ENCODE assay signal across 10 mouse cellular contexts in genomic region chr8:84771000-84771687, GRCm38 (mm10). TPM values are rescaled to one million over a fixed set of nuclear protein-coding genes. Genes with fewer than 3 reads are reported as not detected.
DNase-seq lines count a peak whose midpoint lies in the region; ATAC-seq and TF ChIP-seq lines count a peak whose summit lies in the region.
"Had no signal": no experiment of that assay in that cellular context is flagged by ENCODE, and none has a peak within 500 bp of the region (broad histone marks: within the 10 kb centered on the region; RNA-seq: fewer than 3 reads in every experiment).

No protein-coding gene starts in this region.

- 26% methylated on average over 5 of the region's 5 CpGs for WGBS in liver, adult 2 months
- 43% methylated on average over 5 of the region's 5 CpGs for WGBS in liver, postnatal 0 days (ENCODE audit: insufficient replicate concordance)
- 19% methylated on average over 5 of the region's 5 CpGs for WGBS in forebrain, embryonic 13.5 days
- 25% methylated on average over 5 of the region's 5 CpGs for whole genome bisulfite sequencing in neural tube, embryonic 14.5 days

- TF ChIP-seq EP300 in liver, postnatal 0 days (IDR thresholded peaks at IDR 0.05; ENCODE audit: low read depth): no peak

- peak; percentile 44 to 57 for DNase-seq in cerebellum, postnatal 10 days
- DNase-seq in cerebellum, adult 18-20 months: no peak
- DNase-seq in liver, adult 2 months (ENCODE audit: extremely low read depth, low read depth, low spot score): no peak
- no peak for DNase-seq in liver, postnatal 0 days
- DNase-seq in ovary, postnatal 36 days (ENCODE audit: low spot score): no peak
- DNase-seq in left cerebral cortex, adult 18-20 months (ENCODE audit: low spot score in 2 of 2): no peak
- DNase-seq: adrenal gland, postnatal 10 days had no signal

- ATAC-seq in liver, postnatal 0 days: no peak
- ATAC-seq in forebrain, embryonic 13.5 days: no peak
- no peak for ATAC-seq in neural tube, embryonic 14.5 days (ENCODE audit: low read depth)

- H3K9ac ChIP-seq in liver, adult 2 months (ENCODE audit: low read depth, low read length): peak overlapping the region; percentile 58
- H3K9ac ChIP-seq in liver, postnatal 0 days (replicated peaks): no peak overlapping the region
- peak overlapping the region; percentile 79 for H3K9ac ChIP-seq in forebrain, embryonic 13.5 days
- 0 out of 2 replicates have a peak overlapping the region, but pooled peaks have one; percentile 28 for H3K9ac ChIP-seq in neural tube, embryonic 14.5 days (replicated peaks; ENCODE audit: low read depth, low read length)

- H3K4me3 ChIP-seq in liver, adult 2 months (ENCODE audit: insufficient read depth, low read depth, low read length): no peak overlapping the region
- no peak overlapping the region for H3K4me3 ChIP-seq in liver, postnatal 0 days (ENCODE audit: low read depth, low read length)
- peak overlapping the region; percentile 45 for H3K4me3 ChIP-seq in forebrain, embryonic 13.5 days
- H3K4me3 ChIP-seq in neural tube, embryonic 14.5 days (ENCODE audit: low read depth, low read length): peak overlapping the region; percentile 27

- H3K9me3 ChIP-seq in liver, postnatal 0 days (ENCODE audit: low read length): no peaks in the 10 kb centered on the region
- no peaks in the 10 kb centered on the region for H3K9me3 ChIP-seq in forebrain, embryonic 13.5 days (replicated peaks)
- no peaks in the 10 kb centered on the region for H3K9me3 ChIP-seq in neural tube, embryonic 14.5 days (ENCODE audit: control insufficient read depth, low read length)
- H3K9me3 ChIP-seq: heart, embryonic 15.5 days had no signal

- no peak overlapping the region for H3K4me2 ChIP-seq in liver, postnatal 0 days (ENCODE audit: low read depth, low read length)
- H3K4me2 ChIP-seq in forebrain, embryonic 13.5 days: peak overlapping the region; percentile 64
- H3K4me2 ChIP-seq in neural tube, embryonic 14.5 days (ENCODE audit: low read depth, low read length): peak overlapping the region; percentile 47

- no peaks in the 10 kb centered on the region for H3K27me3 ChIP-seq in liver, adult 2 months (ENCODE audit: control insufficient read depth, insufficient read depth, low read length)
- peaks cover 43% of the 10 kb centered on the region for H3K27me3 ChIP-seq in liver, postnatal 0 days (ENCODE audit: insufficient read depth, low read length)
- H3K27me3 ChIP-seq in forebrain, embryonic 13.5 days: peaks cover 73% of the 10 kb centered on the region
- peaks cover 22% of the 10 kb centered on the region for H3K27me3 ChIP-seq in neural tube, embryonic 14.5 days (ENCODE audit: control insufficient read depth, insufficient read depth, low read length)

- H3K79me2 ChIP-seq in liver, adult 2 months (ENCODE audit: control insufficient read depth, insufficient read depth, low read length): peaks cover 35% of the 10 kb centered on the region

- H3K36me3 ChIP-seq in liver, adult 2 months (ENCODE audit: control insufficient read depth, insufficient read depth, low read length): no peaks in the 10 kb centered on the region
- no peaks in the 10 kb centered on the region for H3K36me3 ChIP-seq in liver, postnatal 0 days (replicated peaks; ENCODE audit: insufficient read depth, low read length)
- peaks cover 40% of the 10 kb centered on the region for H3K36me3 ChIP-seq in forebrain, embryonic 13.5 days (ENCODE audit: poor library complexity, severe bottlenecking)
- no peaks in the 10 kb centered on the region for H3K36me3 ChIP-seq in neural tube, embryonic 14.5 days (ENCODE audit: control insufficient read depth, insufficient read depth, low read length)
- H3K36me3 ChIP-seq: heart, embryonic 15.5 days had no signal

- no peak for TF ChIP-seq POLR2A in liver, adult 2 months (IDR thresholded peaks at IDR 0.05; ENCODE audit: extremely low read depth, insufficient read depth, low read length)

- peaks cover 44% of the 10 kb centered on the region for H3K4me1 ChIP-seq in liver, adult 2 months (ENCODE audit: control insufficient read depth, insufficient read depth, low read length)
- H3K4me1 ChIP-seq in liver, postnatal 0 days (ENCODE audit: insufficient read depth): peaks cover 9% of the 10 kb centered on the region
- peaks cover 83% of the 10 kb centered on the region for H3K4me1 ChIP-seq in forebrain, embryonic 13.5 days
- H3K4me1 ChIP-seq in neural tube, embryonic 14.5 days (ENCODE audit: control insufficient read depth, insufficient read depth, low read length): peaks cover 17% of the 10 kb centered on the region; the same call in 1 of the 2 replicates

- TF ChIP-seq CTCF in liver, adult 2 months (IDR thresholded peaks at IDR 0.05; ENCODE audit: low read depth, low read length): no peak
- no peak for TF ChIP-seq CTCF in liver, postnatal 0 days (IDR thresholded peaks at IDR 0.05; ENCODE audit: low read depth)

- peak overlapping the region; percentile 96 for H3K27ac ChIP-seq in liver, adult 2 months (replicated peaks; ENCODE audit: insufficient read depth, low read depth, low read length)
- no peak overlapping the region for H3K27ac ChIP-seq in liver, postnatal 0 days (ENCODE audit: low read depth)
- H3K27ac ChIP-seq in forebrain, embryonic 13.5 days: peak overlapping the region; percentile 97
- peak overlapping the region; percentile 48 for H3K27ac ChIP-seq in neural tube, embryonic 14.5 days (ENCODE audit: low read depth, low read length)
- H3K27ac ChIP-seq: heart, embryonic 15.5 days had no signal

RNA-seq across cellular contexts. Expression of gene Nfix, which starts 29.0 kb away (rescaled TPM):
- 20.7 and 27.5 TPM in 2 replicates for total RNA-seq in liver, adult 2 months (2014; rRNA removed)
- polyA plus RNA-seq in liver, adult 2 months (2012; rRNA removed): 32.9 and 34.4 TPM in 2 replicates
- polyA plus RNA-seq in liver, postnatal 0 days (2015; fragmentation: Nextera tagmentation; extraction: Ambion mirVana): 4.7 and 5.4 TPM in 2 replicates
- 127 and 145 TPM in 2 replicates for polyA plus RNA-seq in forebrain, embryonic 13.5 days (2015; fragmentation: Nextera tagmentation; extraction: Ambion mirVana)
- polyA plus RNA-seq in neural tube, embryonic 14.5 days (2014; fragmentation: Nextera tagmentation; extraction: Ambion mirVana): 68.2 and 91.5 TPM in 2 replicates
- 100 to 1,000 TPM; 291 to 300 TPM for total RNA-seq in left cerebral cortex, adult 18-20 months (2021)

RNA-seq across cellular contexts. Expression of gene G430095P16Rik, which starts 48.3 kb away (rescaled TPM):
- not detected in 2 replicates for total RNA-seq in liver, adult 2 months (2014; rRNA removed)
- 0.19 TPM in 1 of 2 replicates, not detected in the other for polyA plus RNA-seq in liver, adult 2 months (2012; rRNA removed)
- polyA plus RNA-seq in liver, postnatal 0 days (2015; fragmentation: Nextera tagmentation; extraction: Ambion mirVana): 4.8 and 6.3 TPM in 2 replicates
- 3.7 and 3.8 TPM in 2 replicates for polyA plus RNA-seq in forebrain, embryonic 13.5 days (2015; fragmentation: Nextera tagmentation; extraction: Ambion mirVana)
- polyA plus RNA-seq in neural tube, embryonic 14.5 days (2014; fragmentation: Nextera tagmentation; extraction: Ambion mirVana): 0.76 and 1.8 TPM in 2 replicates
- not detected for total RNA-seq in left cerebral cortex, adult 18-20 months (2021)

RNA-seq across cellular contexts. Expression of gene Dand5, which starts 51.5 kb away (rescaled TPM):
- 0.94 and 1.8 TPM in 2 replicates for total RNA-seq in liver, adult 2 months (2014; rRNA removed)
- 2.0 and 2.6 TPM in 2 replicates for polyA plus RNA-seq in liver, adult 2 months (2012; rRNA removed)
- 2.4 and 2.5 TPM in 2 replicates for polyA plus RNA-seq in liver, postnatal 0 days (2015; fragmentation: Nextera tagmentation; extraction: Ambion mirVana)
- 7.3 and 8.2 TPM in 2 replicates for polyA plus RNA-seq in forebrain, embryonic 13.5 days (2015; fragmentation: Nextera tagmentation; extraction: Ambion mirVana)
- 12.3 and 16.9 TPM in 2 replicates for polyA plus RNA-seq in neural tube, embryonic 14.5 days (2014; fragmentation: Nextera tagmentation; extraction: Ambion mirVana)
- total RNA-seq in left cerebral cortex, adult 18-20 months (2021): 10 to 100 TPM; 10.2 to 10.8 TPM

Comparison
In these comparisons a context has a peak if more than half of its experiments do, and no peak if none do; other contexts are left out.
1. DNase-seq: peak in cerebellum, postnatal 10 days (2 of 2); none in cerebellum, adult 18-20 months (0 of 2), liver, adult 2 months (single experiment), liver, postnatal 0 days (single experiment), ovary, postnatal 36 days (single experiment) and left cerebral cortex, adult 18-20 months (0 of 2).
2. H3K4me3 ChIP-seq: peak in forebrain, embryonic 13.5 days (single experiment) and neural tube, embryonic 14.5 days (single experiment); none in liver, adult 2 months (single experiment) and liver, postnatal 0 days (single experiment).